Mouse (Mus musculus): Measurements from ENCODE around the gene Lin7c. TPM values are rescaled to one million over a fixed set of nuclear protein-coding genes. Genes with fewer than 3 reads are reported as not detected.

Lin7c gene
- polyA plus RNA-seq, 1 experiment from 2014 or later, result 163 TPM

- Histone ChIP-seq H3K9ac (peak overlapping the region; percentile 97), H3K36me3 (no peaks in the 10 kb centered on the region), H3K27me3 (replicated peaks) (no peaks in the 10 kb centered on the region), H3K9me3 (no peaks in the 10 kb centered on the region), H3K27ac (peak overlapping the region; percentile 96; the same call in 1 of the 2 replicates), H3K4me1 (peaks cover 43% of the 10 kb centered on the region), H3K4me3 (peak overlapping the region; percentile 94), H3K4me2 (replicated peaks) (peak overlapping the region; percentile 87)
- 6% methylated on average over 22 of the region's 22 CpGs for WGBS
- no peak for ATAC-seq (ENCODE audit: low FRiP score, low read depth)
Measured at GRCm38 (mm10) chr2:109918592-109919262, 28.1 kb downstream of the Lin7c start.

- H3K4me1 ChIP-seq, result peaks cover 43% of the 10 kb centered on the region
- no peak for ATAC-seq (ENCODE audit: low FRiP score, low read depth)
- no peaks in the 10 kb centered on the region for H3K9me3 ChIP-seq
- WGBS, result 65% methylated on average over 7 of the region's 7 CpGs
- no peaks in the 10 kb centered on the region for H3K36me3 ChIP-seq
- peak overlapping the region; percentile 87 for H3K4me2 ChIP-seq (replicated peaks)
- H3K27me3 ChIP-seq (replicated peaks), result no peaks in the 10 kb centered on the region
- peak overlapping the region; percentile 23 for H3K4me3 ChIP-seq
- H3K9ac ChIP-seq, result no peak overlapping the region
- no peak overlapping the region for H3K27ac ChIP-seq
Measured at GRCm38 (mm10) chr2:109920471-109920870, 29.8 kb downstream of the Lin7c start.

- peak overlapping the region; percentile 87 for H3K4me2 ChIP-seq (replicated peaks)
- H3K27me3 ChIP-seq (replicated peaks), result no peaks in the 10 kb centered on the region
- no peak for ATAC-seq (ENCODE audit: low FRiP score, low read depth)
- no peak overlapping the region for H3K9ac ChIP-seq
- H3K4me3 ChIP-seq, result no peak overlapping the region
- no peaks in the 10 kb centered on the region for H3K36me3 ChIP-seq
- H3K27ac ChIP-seq, result no peak overlapping the region
- 59% methylated on average over 8 of the region's 8 CpGs for WGBS
- no peaks in the 10 kb centered on the region for H3K9me3 ChIP-seq
- peaks cover 43% of the 10 kb centered on the region for H3K4me1 ChIP-seq
Measured at GRCm38 (mm10) chr2:109921298-109922035, 30.8 kb downstream of the Lin7c start.

- no peaks in the 10 kb centered on the region for H3K27me3 ChIP-seq (replicated peaks)
- H3K4me1 ChIP-seq, result peaks cover 38% of the 10 kb centered on the region
- H3K4me2 ChIP-seq (replicated peaks), result no peak overlapping the region
- no peaks in the 10 kb centered on the region for H3K9me3 ChIP-seq
- H3K27ac ChIP-seq, result no peak overlapping the region
- H3K36me3 ChIP-seq, result no peaks in the 10 kb centered on the region
- no peak overlapping the region for H3K4me3 ChIP-seq
- 82% methylated on average over 3 of the region's 3 CpGs for WGBS
- no peak overlapping the region for H3K9ac ChIP-seq
- ATAC-seq (ENCODE audit: low FRiP score, low read depth), result no peak
Measured at GRCm38 (mm10) chr2:109922306-109922705, 31.7 kb downstream of the Lin7c start.

GRCm38 (mm10) chr2:109923031-109923430 is 32.4 kb downstream of the Lin7c start:
- H3K4me3 ChIP-seq, result no peak overlapping the region
- H3K36me3 ChIP-seq, result no peaks in the 10 kb centered on the region
- H3K27ac ChIP-seq, result no peak overlapping the region
- no peak overlapping the region for H3K4me2 ChIP-seq (replicated peaks)
- no peaks in the 10 kb centered on the region for H3K27me3 ChIP-seq (replicated peaks)
- peaks cover 38% of the 10 kb centered on the region for H3K4me1 ChIP-seq
- no peak for ATAC-seq (ENCODE audit: low FRiP score, low read depth)
- no peaks in the 10 kb centered on the region for H3K9me3 ChIP-seq
- 88% methylated on average over 3 of the region's 3 CpGs for WGBS
- H3K9ac ChIP-seq, result no peak overlapping the region

GRCm38 (mm10) chr2:109923945-109924344 is 33.3 kb downstream of the Lin7c start:
- Histone ChIP-seq H3K9me3 (no peaks in the 10 kb centered on the region), H3K4me2 (replicated peaks) (no peak overlapping the region), H3K4me1 (peaks cover 32% of the 10 kb centered on the region), H3K27ac (no peak overlapping the region), H3K9ac (no peak overlapping the region), H3K4me3 (no peak overlapping the region), H3K27me3 (replicated peaks) (no peaks in the 10 kb centered on the region), H3K36me3 (no peaks in the 10 kb centered on the region)
- WGBS, result 59% methylated on average over 3 of the region's 3 CpGs
- ATAC-seq (ENCODE audit: low FRiP score, low read depth), result no peak

GRCm38 (mm10) chr2:109926984-109927383 is 36.3 kb downstream of the Lin7c start:
- no peaks in the 10 kb centered on the region for H3K36me3 ChIP-seq
- no peak overlapping the region for H3K27ac ChIP-seq
- no peak overlapping the region for H3K9ac ChIP-seq
- no peaks in the 10 kb centered on the region for H3K27me3 ChIP-seq (replicated peaks)
- H3K4me2 ChIP-seq (replicated peaks), result no peak overlapping the region
- H3K4me1 ChIP-seq, result peaks cover 19% of the 10 kb centered on the region
- no peaks in the 10 kb centered on the region for H3K9me3 ChIP-seq
- H3K4me3 ChIP-seq, result no peak overlapping the region
- WGBS, result 88% methylated on average over 4 of the region's 4 CpGs
- no peak for ATAC-seq (ENCODE audit: low FRiP score, low read depth)

GRCm38 (mm10) chr2:109927446-109927845 is 36.8 kb downstream of the Lin7c start:
- H3K9me3 ChIP-seq, result no peaks in the 10 kb centered on the region
- H3K4me3 ChIP-seq, result no peak overlapping the region
- no peak for ATAC-seq (ENCODE audit: low FRiP score, low read depth)
- H3K36me3 ChIP-seq, result no peaks in the 10 kb centered on the region
- H3K4me1 ChIP-seq, result peaks cover 24% of the 10 kb centered on the region
- no peak overlapping the region for H3K27ac ChIP-seq
- no peak overlapping the region for H3K9ac ChIP-seq
- H3K27me3 ChIP-seq (replicated peaks), result no peaks in the 10 kb centered on the region
- 77% methylated on average over 7 of the region's 7 CpGs for WGBS
- H3K4me2 ChIP-seq (replicated peaks), result no peak overlapping the region

GRCm38 (mm10) chr2:109927876-109928275 is 37.2 kb downstream of the Lin7c start:
- Histone ChIP-seq H3K4me1 (peaks cover 23% of the 10 kb centered on the region), H3K9ac (no peak overlapping the region), H3K9me3 (no peaks in the 10 kb centered on the region), H3K4me3 (no peak overlapping the region), H3K27me3 (replicated peaks) (no peaks in the 10 kb centered on the region), H3K36me3 (no peaks in the 10 kb centered on the region), H3K27ac (no peak overlapping the region), H3K4me2 (replicated peaks) (no peak overlapping the region)
- no peak for ATAC-seq (ENCODE audit: low FRiP score, low read depth)

GRCm38 (mm10) chr2:109928791-109929190 is 38.1 kb downstream of the Lin7c start:
- no peak overlapping the region for H3K4me3 ChIP-seq
- 63% methylated on average over 4 of the region's 4 CpGs for WGBS
- H3K4me2 ChIP-seq (replicated peaks), result no peak overlapping the region
- ATAC-seq (ENCODE audit: low FRiP score, low read depth), result no peak
- H3K27me3 ChIP-seq (replicated peaks), result no peaks in the 10 kb centered on the region
- no peaks in the 10 kb centered on the region for H3K9me3 ChIP-seq
- H3K9ac ChIP-seq, result no peak overlapping the region
- H3K27ac ChIP-seq, result no peak overlapping the region
- H3K36me3 ChIP-seq, result no peaks in the 10 kb centered on the region
- H3K4me1 ChIP-seq, result peaks cover 18% of the 10 kb centered on the region

- no peaks in the 10 kb centered on the region for H3K27me3 ChIP-seq (replicated peaks)
- no peak overlapping the region for H3K27ac ChIP-seq
- peaks cover 18% of the 10 kb centered on the region for H3K4me1 ChIP-seq
- ATAC-seq (ENCODE audit: low FRiP score, low read depth), result peak; percentile 52; the same call in 1 of the 2 replicates
- H3K9me3 ChIP-seq, result no peaks in the 10 kb centered on the region
- no peak overlapping the region for H3K4me2 ChIP-seq (replicated peaks)
- 67% methylated on average over 3 of the region's 3 CpGs for WGBS
- no peaks in the 10 kb centered on the region for H3K36me3 ChIP-seq
- H3K4me3 ChIP-seq, result no peak overlapping the region
- H3K9ac ChIP-seq, result no peak overlapping the region
Measured at GRCm38 (mm10) chr2:109929256-109929655, 38.6 kb downstream of the Lin7c start.

GRCm38 (mm10) chr2:109930366-109930765 is 39.7 kb downstream of the Lin7c start:
- no peaks in the 10 kb centered on the region for H3K27me3 ChIP-seq (replicated peaks)
- no peak for ATAC-seq (ENCODE audit: low FRiP score, low read depth)
- 93% methylated on average over 5 of the region's 5 CpGs for WGBS

More at GRCm38 (mm10) chr2:109930366-109930765, 39.7 kb downstream of the Lin7c start:
- Histone ChIP-seq H3K9me3 (no peaks in the 10 kb centered on the region), H3K9ac (no peak overlapping the region), H3K27ac (no peak overlapping the region), H3K4me3 (no peak overlapping the region), H3K4me2 (replicated peaks) (no peak overlapping the region), H3K36me3 (no peaks in the 10 kb centered on the region), H3K4me1 (peaks cover 18% of the 10 kb centered on the region)
